Mouse (Mus musculus) mammary gland, adult 2 months (tissue): ENCODE results near the gene Zzz3. TPM values are rescaled to one million over a fixed set of nuclear protein-coding genes. Genes with fewer than 3 reads are reported as not detected.

Experiments used
- polyA plus RNA-seq: library from polyadenylated mRNA; depleted of rRNA; stranded (reverse); fragments of >200 nt; gene quantifications from 2 replicates; pipeline ENCODE4 v1.2.3, GENCODE M21; 2012; ENCODE audit warnings: low replicate concordance; rRNA removed

The Zzz3 gene
- polyA plus RNA-seq: 15.2 and 27.8 TPM in 2 replicates

DNA sequence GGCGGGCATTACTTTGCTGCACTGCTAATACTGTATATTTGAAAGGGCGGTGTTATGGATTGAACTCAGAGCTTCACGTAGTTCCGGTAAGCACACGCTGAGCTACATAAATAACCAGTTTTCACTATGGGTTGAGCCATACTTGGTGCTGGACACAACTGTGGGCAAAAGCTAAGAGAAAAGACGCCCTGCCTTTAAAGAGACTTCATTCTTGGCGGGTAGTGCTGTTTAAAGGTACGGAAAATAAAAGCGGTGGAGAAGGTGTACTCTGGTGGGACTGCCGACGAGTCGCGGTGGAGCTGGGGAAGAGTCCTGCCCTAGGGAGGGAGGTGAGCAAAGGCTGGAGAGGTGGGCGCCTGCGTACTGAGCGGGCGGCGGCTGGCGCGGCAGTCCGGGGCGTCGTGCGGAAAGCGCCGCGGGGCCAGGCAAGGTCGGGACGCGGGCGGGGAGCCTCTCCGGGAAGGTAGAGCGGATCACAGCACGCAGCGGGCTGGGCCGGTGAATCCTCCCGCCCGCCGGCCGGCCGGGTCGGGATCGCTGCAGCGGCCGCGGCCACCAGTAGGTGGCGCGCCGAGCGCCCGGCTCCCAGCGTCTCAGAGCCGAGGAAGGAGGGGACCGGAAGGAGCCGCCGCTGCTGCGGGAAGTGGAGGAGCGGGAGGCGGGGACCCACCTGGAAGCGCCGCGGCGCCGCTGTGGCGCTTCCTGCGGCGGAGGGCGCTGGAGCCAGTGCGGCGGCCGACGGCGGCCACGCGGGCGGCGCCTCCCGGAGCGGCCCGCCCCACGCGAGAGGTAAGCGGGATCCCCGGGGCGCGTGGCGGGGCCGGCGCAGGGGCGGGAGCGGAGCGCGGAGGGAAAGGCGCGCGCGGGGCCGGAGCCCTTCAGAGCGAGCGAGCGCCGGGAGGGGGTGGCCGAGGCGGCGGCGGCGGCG is at the start of gene Zzz3:
Gene Zzz3 (plus strand): TSS at position 124 of the 928 bp plus-strand sequence.

DNA sequence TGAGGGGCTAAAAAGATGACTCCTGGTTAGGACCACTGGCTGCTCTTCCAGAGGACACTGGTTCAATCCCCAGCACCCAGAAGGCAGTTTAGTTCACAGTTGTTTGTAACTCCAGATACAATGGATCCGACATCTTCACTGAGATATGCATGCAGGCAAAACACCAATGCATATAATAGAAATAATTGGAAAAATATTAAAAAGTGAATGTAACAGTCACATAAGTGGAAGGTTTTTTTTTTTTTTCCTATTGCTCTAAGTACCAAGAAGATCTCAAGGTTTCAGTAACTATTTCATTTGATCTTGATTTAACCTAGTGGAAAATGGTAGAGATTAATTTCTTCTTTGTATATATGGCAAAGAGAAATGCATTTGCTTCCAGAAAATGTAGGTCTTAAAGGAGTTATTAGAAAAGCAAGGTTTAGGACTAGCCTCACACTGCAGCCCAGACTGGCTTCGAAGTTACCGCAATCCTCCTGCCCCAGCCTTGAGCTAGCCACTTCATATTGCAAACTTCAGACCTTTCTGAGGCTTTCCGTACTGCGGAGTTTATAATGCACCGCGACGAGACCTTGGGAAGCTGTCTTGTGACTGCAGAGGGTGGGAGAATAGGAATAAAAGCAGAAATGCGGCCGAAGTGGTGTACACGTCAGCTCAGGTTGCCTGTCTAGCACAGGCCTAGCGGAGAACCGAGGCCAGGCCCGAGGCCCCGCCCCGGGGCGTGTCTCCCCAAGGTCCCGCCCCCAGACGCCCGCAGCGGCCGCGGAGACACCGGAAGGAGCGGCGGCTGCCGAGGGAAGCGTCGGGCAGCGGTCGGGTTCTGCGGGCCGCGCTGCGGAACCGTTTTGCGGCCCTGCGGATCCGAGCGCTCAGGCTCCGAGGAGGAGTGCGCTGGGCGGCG is 49.3 kb upstream of the Zzz3 start, which contains the start of gene Usp33:
Gene Usp33 (plus strand): TSS at position 747 of the 901 bp plus-strand sequence.

Other genes with a start within 250 kb of the Zzz3 start
- gene Gipc2, start 229.2 kb upstream of the Zzz3 start, polyA plus RNA-seq: 18.0 and 23.6 TPM in 2 replicates
- 4.3 and 11.0 TPM in 2 replicates for gene Dnajb4, start 185.2 kb upstream of the Zzz3 start, polyA plus RNA-seq
- 58.2 and 75.3 TPM in 2 replicates for gene Fubp1, start 185.1 kb upstream of the Zzz3 start, polyA plus RNA-seq
- gene Nexn, start 129.1 kb upstream of the Zzz3 start, polyA plus RNA-seq: 0.59 TPM in 1 of 2 replicates, not detected in the other
- 3.0 and 4.6 TPM in 2 replicates for gene Miga1, start 55.1 kb upstream of the Zzz3 start, polyA plus RNA-seq
- 5.6 and 16.9 TPM in 2 replicates for gene Usp33, start 49.0 kb upstream of the Zzz3 start, polyA plus RNA-seq